Mouse (Mus musculus) erythroblast, embryonic 14.5 days (primary cell): ENCODE results near the gene Eva1a.

Experiments
- GATA1 ChIP-seq: IDR thresholded peaks from 2 replicates; pipeline ENCODE4 v1.6.1; 2012; ENCODE audit warnings: low read length, inconsistent platforms, mixed read lengths
- TAL1 ChIP-seq: IDR thresholded peaks from 3 replicates; pipeline ENCODE4 v1.6.1; 2012; ENCODE audit warnings: low read length, inconsistent platforms, mixed read lengths

GRCm38 (mm10) chr6:82039193-82039592, 1.6 kb upstream of the Eva1a start:
- TF ChIP-seq GATA1 (no peak), TAL1 (no peak)
